Comparison of ENCODE assay signal across 32 mouse cellular contexts in genomic region chrX:101379744-101380143, GRCm38 (mm10). TPM values are rescaled to one million over a fixed set of nuclear protein-coding genes. Genes with fewer than 3 reads are reported as not detected.
DNase-seq lines count a peak whose midpoint lies in the region; ATAC-seq and TF ChIP-seq lines count a peak whose summit lies in the region.
"Had no signal": no experiment of that assay in that cellular context is flagged by ENCODE, and none has a peak within 500 bp of the region (broad histone marks: within the 10 kb centered on the region; RNA-seq: fewer than 3 reads in every experiment).

No protein-coding gene starts in this region.

- peaks cover 14% of the 10 kb centered on the region; the same call in 1 of the 2 replicates for H3K79me2 ChIP-seq in liver, adult 2 months (ENCODE audit: control insufficient read depth, insufficient read depth, low read length)

- peaks cover 8% of the 10 kb centered on the region for H3K36me3 ChIP-seq in liver, adult 2 months (ENCODE audit: control insufficient read depth, insufficient read depth, low read length)
- no peaks in the 10 kb centered on the region for H3K36me3 ChIP-seq in liver, embryonic 12.5 days
- no peaks in the 10 kb centered on the region for H3K36me3 ChIP-seq in lung, postnatal 0 days (ENCODE audit: insufficient read depth, low read length)
- H3K36me3 ChIP-seq in liver, postnatal 0 days (replicated peaks; ENCODE audit: insufficient read depth, low read length), result no peaks in the 10 kb centered on the region
- H3K36me3 ChIP-seq: embryonic facial prominence, embryonic 10.5 days; embryonic facial prominence, embryonic 13.5 days; forebrain, embryonic 10.5 days; heart, embryonic 12.5 days; heart, embryonic 15.5 days; hindbrain, embryonic 12.5 days; hindbrain, embryonic 15.5 days had no signal

- TF ChIP-seq CTCF in liver, adult 2 months (IDR thresholded peaks at IDR 0.05; ENCODE audit: low read depth, low read length), result no peak
- no peak for TF ChIP-seq CTCF in lung, postnatal 0 days (IDR thresholded peaks at IDR 0.05)
- TF ChIP-seq CTCF in liver, postnatal 0 days (IDR thresholded peaks at IDR 0.05; ENCODE audit: low read depth), result no peak

- 4% methylated on average over 1 of the region's 1 CpGs for WGBS in liver, adult 2 months
- WGBS in liver, embryonic 12.5 days (ENCODE audit: insufficient replicate concordance), result 71% methylated on average over 1 of the region's 1 CpGs
- 56% methylated on average over 1 of the region's 1 CpGs for WGBS in lung, postnatal 0 days
- 47% methylated on average over 1 of the region's 1 CpGs for WGBS in liver, postnatal 0 days (ENCODE audit: insufficient replicate concordance)

- H3K9me3 ChIP-seq in liver, embryonic 12.5 days (replicated peaks), result no peaks in the 10 kb centered on the region
- no peaks in the 10 kb centered on the region for H3K9me3 ChIP-seq in lung, postnatal 0 days (ENCODE audit: low read length)
- H3K9me3 ChIP-seq in liver, postnatal 0 days (ENCODE audit: low read length), result no peaks in the 10 kb centered on the region
- H3K9me3 ChIP-seq: embryonic facial prominence, embryonic 10.5 days; embryonic facial prominence, embryonic 13.5 days; forebrain, embryonic 10.5 days; forebrain, embryonic 13.5 days; heart, embryonic 12.5 days; heart, embryonic 15.5 days; hindbrain, embryonic 12.5 days; hindbrain, embryonic 15.5 days had no signal

- no peak for TF ChIP-seq POLR2A in liver, adult 2 months (IDR thresholded peaks at IDR 0.05; ENCODE audit: extremely low read depth, insufficient read depth, low read length)

- H3K4me3 ChIP-seq in liver, adult 2 months (ENCODE audit: insufficient read depth, low read depth, low read length), result peak overlapping the region; percentile 85
- H3K4me3 ChIP-seq in liver, embryonic 12.5 days, result no peak overlapping the region
- H3K4me3 ChIP-seq in lung, postnatal 0 days (ENCODE audit: low read depth, low read length), result no peak overlapping the region
- no peak overlapping the region for H3K4me3 ChIP-seq in liver, postnatal 0 days (ENCODE audit: low read depth, low read length)
- H3K4me3 ChIP-seq: embryonic facial prominence, embryonic 10.5 days; embryonic facial prominence, embryonic 13.5 days; forebrain, embryonic 10.5 days; forebrain, embryonic 13.5 days; heart, embryonic 12.5 days; heart, embryonic 15.5 days; hindbrain, embryonic 12.5 days; hindbrain, embryonic 15.5 days had no signal

- H3K9ac ChIP-seq in liver, adult 2 months (ENCODE audit: low read depth, low read length), result peak overlapping the region; percentile 94
- H3K9ac ChIP-seq in liver, embryonic 12.5 days, result no peak overlapping the region
- no peak overlapping the region for H3K9ac ChIP-seq in lung, postnatal 0 days (replicated peaks; ENCODE audit: low read depth)
- peak overlapping the region; percentile 11; the same call in 1 of the 2 replicates for H3K9ac ChIP-seq in liver, postnatal 0 days (replicated peaks)
- H3K9ac ChIP-seq: embryonic facial prominence, embryonic 13.5 days; forebrain, embryonic 13.5 days; heart, embryonic 12.5 days; heart, embryonic 15.5 days; hindbrain, embryonic 12.5 days; hindbrain, embryonic 15.5 days had no signal

- peak; percentile 93 for DNase-seq in liver, adult 2 months (ENCODE audit: extremely low read depth, low read depth, low spot score)
- DNase-seq in lung, adult 18-20 months, result peak; percentile 8 to 17
- no peak for DNase-seq in lung, postnatal 0 days (ENCODE audit: low spot score)
- DNase-seq in gonadal fat pad, adult 2 months (ENCODE audit: low read depth), result peak; percentile 6
- DNase-seq in liver, postnatal 0 days, result no peak
- no peak for DNase-seq in right cerebral cortex, postnatal 25 days
- DNase-seq in adrenal gland, adult 18-20 months (ENCODE audit: low spot score in 2 of 2), result no peak
- DNase-seq: adrenal gland, adult 8-10 months; adrenal gland, postnatal 25 days; cerebellum, adult 11-12 months; cerebellum, adult 8-10 months; cerebellum, postnatal 10 days; cerebellum, postnatal 36 days; embryo, embryonic 11 days; gastrocnemius, postnatal 10 days; gastrocnemius, postnatal 36 days; heart, adult 18-20 months; heart, postnatal 10 days; heart, postnatal 4 days had no signal

- H3K4me1 ChIP-seq in liver, adult 2 months (ENCODE audit: control insufficient read depth, insufficient read depth, low read length), result peaks cover 11% of the 10 kb centered on the region; the same call in 1 of the 2 replicates
- 0 out of 2 replicates have a peak, but pooled peaks cover 7% of the 10 kb centered on the region for H3K4me1 ChIP-seq in liver, embryonic 12.5 days
- H3K4me1 ChIP-seq in lung, postnatal 0 days (ENCODE audit: insufficient read depth, low read depth, low read length), result no peaks in the 10 kb centered on the region
- no peaks in the 10 kb centered on the region for H3K4me1 ChIP-seq in liver, postnatal 0 days (ENCODE audit: insufficient read depth)
- H3K4me1 ChIP-seq: embryonic facial prominence, embryonic 13.5 days; hindbrain, embryonic 12.5 days; hindbrain, embryonic 15.5 days had no signal

- no peak overlapping the region for H3K4me2 ChIP-seq in liver, embryonic 12.5 days
- H3K4me2 ChIP-seq in lung, postnatal 0 days (replicated peaks; ENCODE audit: low read depth, low read length), result no peak overlapping the region
- H3K4me2 ChIP-seq in liver, postnatal 0 days (ENCODE audit: low read depth, low read length), result peak overlapping the region; percentile 36; the same call in 1 of the 2 replicates
- H3K4me2 ChIP-seq: embryonic facial prominence, embryonic 13.5 days; forebrain, embryonic 13.5 days; heart, embryonic 12.5 days; heart, embryonic 15.5 days; hindbrain, embryonic 12.5 days; hindbrain, embryonic 15.5 days had no signal

- ATAC-seq in liver, embryonic 12.5 days, result no peak
- no peak for ATAC-seq in lung, postnatal 0 days
- peak; percentile 42; the same call in 1 of the 2 replicates for ATAC-seq in liver, postnatal 0 days
- ATAC-seq: CD4-positive, CD25-positive, alpha-beta regulatory T cell, adult 4 months; forebrain, embryonic 13.5 days; forebrain, embryonic 16.5 days had no signal

- H3K27me3 ChIP-seq in liver, adult 2 months (ENCODE audit: control insufficient read depth, insufficient read depth, low read length), result no peaks in the 10 kb centered on the region
- H3K27me3 ChIP-seq in liver, embryonic 12.5 days (replicated peaks), result peaks cover 44% of the 10 kb centered on the region
- 0 out of 2 replicates have a peak, but pooled peaks cover 3% of the 10 kb centered on the region for H3K27me3 ChIP-seq in lung, postnatal 0 days (replicated peaks; ENCODE audit: insufficient read depth, low read length)
- peaks cover 11% of the 10 kb centered on the region; the same call in 1 of the 2 replicates for H3K27me3 ChIP-seq in liver, postnatal 0 days (ENCODE audit: insufficient read depth, low read length)

- no peak for TF ChIP-seq EP300 in lung, postnatal 0 days (IDR thresholded peaks at IDR 0.05)
- peak; percentile 54; the same call in 1 of the 2 replicates for TF ChIP-seq EP300 in liver, postnatal 0 days (IDR thresholded peaks at IDR 0.05; ENCODE audit: low read depth)

- peak overlapping the region; percentile 98 for H3K27ac ChIP-seq in liver, adult 2 months (replicated peaks; ENCODE audit: insufficient read depth, low read depth, low read length)
- H3K27ac ChIP-seq in liver, embryonic 12.5 days, result no peak overlapping the region
- H3K27ac ChIP-seq in lung, postnatal 0 days (ENCODE audit: low read length), result no peak overlapping the region
- peak overlapping the region; percentile 83 for H3K27ac ChIP-seq in liver, postnatal 0 days (ENCODE audit: low read depth)
- H3K27ac ChIP-seq: embryonic facial prominence, embryonic 10.5 days; embryonic facial prominence, embryonic 13.5 days; forebrain, embryonic 10.5 days; forebrain, embryonic 13.5 days; heart, embryonic 15.5 days; hindbrain, embryonic 12.5 days; hindbrain, embryonic 15.5 days had no signal

RNA-seq across cellular contexts. Expression of gene Gjb1, which starts 3.6 kb away (rescaled TPM):
- 656 and 716 TPM in 2 replicates for total RNA-seq in liver, adult 2 months (2014; rRNA removed)
- polyA plus RNA-seq in liver, adult 2 months (2012; rRNA removed), result 1,676 and 1,804 TPM in 2 replicates
- 39.3 and 40.7 TPM in 2 replicates for polyA plus RNA-seq in liver, embryonic 12.5 days (2016; fragmentation: Nextera tagmentation; extraction: Ambion mirVana)
- 1.6 and 2.0 TPM in 2 replicates for polyA plus RNA-seq in lung, postnatal 0 days (2015; fragmentation: Nextera tagmentation; extraction: Ambion mirVana)
- polyA plus RNA-seq in gonadal fat pad, adult 2 months (2012; rRNA removed), result 26.4 and 38.0 TPM in 2 replicates
- 420 and 460 TPM in 2 replicates for polyA plus RNA-seq in liver, postnatal 0 days (2015; fragmentation: Nextera tagmentation; extraction: Ambion mirVana)
- not detected for total RNA-seq in adrenal gland, adult 18-20 months (2021)
- total RNA-seq: adrenal gland, postnatal 25 days; heart, adult 18-20 months; heart, postnatal 10 days; heart, postnatal 4 days; MEL had no signal
- polyA plus RNA-seq: C2C12; CD4-positive, CD25-positive, alpha-beta regulatory T cell, adult 4 months; embryonic facial prominence, embryonic 10.5 days; embryonic facial prominence, embryonic 13.5 days; forebrain, embryonic 10.5 days had no signal

RNA-seq across cellular contexts. Expression of gene Zmym3, which starts 40.9 kb away (rescaled TPM):
- total RNA-seq in liver, adult 2 months (2014; rRNA removed), result 6.8 and 8.5 TPM in 2 replicates
- 7.0 and 9.1 TPM in 2 replicates for polyA plus RNA-seq in liver, adult 2 months (2012; rRNA removed)
- polyA plus RNA-seq in liver, embryonic 12.5 days (2016; fragmentation: Nextera tagmentation; extraction: Ambion mirVana), result 9.4 and 10.9 TPM in 2 replicates
- 12.7 and 14.3 TPM in 2 replicates for polyA plus RNA-seq in lung, postnatal 0 days (2015; fragmentation: Nextera tagmentation; extraction: Ambion mirVana)
- polyA plus RNA-seq in gonadal fat pad, adult 2 months (2012; rRNA removed), result 45.6 and 60.7 TPM in 2 replicates
- polyA plus RNA-seq in liver, postnatal 0 days (2015; fragmentation: Nextera tagmentation; extraction: Ambion mirVana), result 4.0 and 5.3 TPM in 2 replicates
- 10 to 100 TPM; 46.3 to 73.4 TPM for total RNA-seq in adrenal gland, adult 18-20 months (2021)

RNA-seq across cellular contexts. Expression of gene Nono, which starts 49.4 kb away (rescaled TPM):
- 76.9 and 83.3 TPM in 2 replicates for total RNA-seq in liver, adult 2 months (2014; rRNA removed)
- polyA plus RNA-seq in liver, adult 2 months (2012; rRNA removed), result 36.5 and 38.4 TPM in 2 replicates
- 193 and 200 TPM in 2 replicates for polyA plus RNA-seq in liver, embryonic 12.5 days (2016; fragmentation: Nextera tagmentation; extraction: Ambion mirVana)
- polyA plus RNA-seq in lung, postnatal 0 days (2015; fragmentation: Nextera tagmentation; extraction: Ambion mirVana), result 117 and 131 TPM in 2 replicates
- polyA plus RNA-seq in gonadal fat pad, adult 2 months (2012; rRNA removed), result 127 and 145 TPM in 2 replicates
- polyA plus RNA-seq in liver, postnatal 0 days (2015; fragmentation: Nextera tagmentation; extraction: Ambion mirVana), result 59.7 and 61.7 TPM in 2 replicates
- total RNA-seq in adrenal gland, adult 18-20 months (2021), result 100 to 1,000 TPM; 158 to 182 TPM

Comparison
In these comparisons a context has a peak if more than half of its experiments do, and no peak if none do; other contexts are left out.
1. DNase-seq: peak in liver, adult 2 months (single experiment), lung, adult 18-20 months (2 of 2) and gonadal fat pad, adult 2 months (single experiment); none in lung, postnatal 0 days (single experiment), liver, postnatal 0 days (single experiment), right cerebral cortex, postnatal 25 days (single experiment) and adrenal gland, adult 18-20 months (0 of 2).
2. H3K27ac ChIP-seq: peak in liver, adult 2 months (single experiment) and liver, postnatal 0 days (single experiment); none in liver, embryonic 12.5 days (single experiment) and lung, postnatal 0 days (single experiment).
3. H3K9ac ChIP-seq: peak in liver, adult 2 months (single experiment) and liver, postnatal 0 days (single experiment); none in liver, embryonic 12.5 days (single experiment) and lung, postnatal 0 days (single experiment).
4. RNA of gene Gjb1, which starts 3.6 kb away (polyA plus RNA-seq): 1,676 to 1,804 TPM in liver, adult 2 months and 420 to 460 TPM in liver, postnatal 0 days; 39.3 to 40.7 TPM in liver, embryonic 12.5 days, 26.4 to 38.0 TPM in gonadal fat pad, adult 2 months and 1.6 to 2.0 TPM in lung, postnatal 0 days; every median in the first group is over 10 times any median in the second.